Mouse (Mus musculus) cerebellum, adult 9-10 months (tissue): ENCODE data around the gene Zfp810.

ENCODE experiments used
- DNase-seq: peaks from one replicate; pipeline ENCODE4 v3.0.0; 2022

Zfp810 gene

GRCm38 (mm10) chr9:22259184-22260091, 48.0 kb downstream of the Zfp810 start, which contains the start of gene Zfp599:
Gene Zfp599, minus strand, starts transcription at chr9:22259895.
- DNase-seq = peak; percentile 88

- no peak for DNase-seq
These were observed 48.7 kb downstream of the Zfp810 start for GRCm38 (mm10) chr9:22258784-22259183.

- DNase-seq = no peak
These were observed 50.9 kb downstream of the Zfp810 start for GRCm38 (mm10) chr9:22256579-22256978.

GRCm38 (mm10) chr9:22244242-22244641, 63.2 kb downstream of the Zfp810 start:
- DNase-seq = no peak

- no peak for DNase-seq
These were observed 67.4 kb downstream of the Zfp810 start for GRCm38 (mm10) chr9:22240001-22240400.

GRCm38 (mm10) chr9:22230556-22230955, 76.9 kb downstream of the Zfp810 start:
- DNase-seq = peak; percentile 39

- DNase-seq = no peak
These were observed 77.4 kb downstream of the Zfp810 start for GRCm38 (mm10) chr9:22230061-22230460.

- DNase-seq = no peak
These were observed 77.9 kb downstream of the Zfp810 start for GRCm38 (mm10) chr9:22229386-22230026.

- peak; percentile 64 for DNase-seq
These were observed 80.6 kb downstream of the Zfp810 start for GRCm38 (mm10) chr9:22226846-22227245.
